Mouse (Mus musculus) megakaryocyte, adult 5-6 weeks (primary cell): Measurements from ENCODE around the gene Ncor1. TPM values are rescaled to one million over a fixed set of nuclear protein-coding genes. Genes with fewer than 3 reads are reported as not detected.
A peak's percentile ranks its signal among the peaks of the same experiment; 100 is the strongest.
"Not testable (repeated sequence)": the region's sequence is repeated elsewhere in the genome, so short reads cannot be mapped to it uniquely, and the experiment has no call there.

Experiments
- ATAC-seq: 2 replicates; pipeline ENCODE4 v1.8.0; 2016; ENCODE audit warnings: mild to moderate bottlenecking, inconsistent platforms; ENCODE audit not compliant: poor library complexity, severe bottlenecking
- total RNA-seq, 2 experiments: library from RNA; stranded (forward) in 1 of 2; stranded (reverse) in 1 of 2; fragments of 153-499, 151-499 nt in 1 of 2; fragments of 221-1000, 200-1000 nt in 1 of 2; gene quantifications; 2 replicates each; pipeline versions ENCODE4 v1.2.3 to v1.2.4; 2015 to 2017

Ncor1 gene
- total RNA-seq (2015) (275 and 280 TPM in 2 replicates), total RNA-seq (2017) (213 and 290 TPM in 2 replicates)

GRCm38 (mm10) chr11:62458276-62458724 lies at the start of gene Ncor1, which contains the start of gene Pigl:
Gene Ncor1, minus strand, starts transcription at chr11:62458541.
Gene Pigl, plus strand, starts transcription at chr11:62458460.
- peak; percentile 51 for ATAC-seq

- ATAC-seq: no peak
Observed at GRCm38 (mm10) chr11:62507683-62508082, 49.3 kb upstream of the Ncor1 start.

- no peak for ATAC-seq
Observed at GRCm38 (mm10) chr11:62500529-62500928, 42.2 kb upstream of the Ncor1 start.

- no peak for ATAC-seq
Observed at GRCm38 (mm10) chr11:62498802-62499201, 40.5 kb upstream of the Ncor1 start.

- ATAC-seq: no peak
Observed at GRCm38 (mm10) chr11:62497181-62497580, 38.8 kb upstream of the Ncor1 start.

GRCm38 (mm10) chr11:62496151-62496715 lies 37.9 kb upstream of the Ncor1 start:
- peak; percentile 57 for ATAC-seq

- ATAC-seq: no peak
Observed at GRCm38 (mm10) chr11:62495276-62495801, 37.0 kb upstream of the Ncor1 start.

GRCm38 (mm10) chr11:62494754-62495275 lies 36.5 kb upstream of the Ncor1 start:
- ATAC-seq: peak; percentile 88

GRCm38 (mm10) chr11:62493701-62494100 lies 35.4 kb upstream of the Ncor1 start:
- no peak for ATAC-seq

- ATAC-seq: no peak
Observed at GRCm38 (mm10) chr11:62487540-62488350, 29.4 kb upstream of the Ncor1 start.

GRCm38 (mm10) chr11:62486949-62487348 lies 28.6 kb upstream of the Ncor1 start:
- no peak for ATAC-seq

- ATAC-seq: no peak
Observed at GRCm38 (mm10) chr11:62479581-62479980, 21.2 kb upstream of the Ncor1 start.

- no peak for ATAC-seq
Observed at GRCm38 (mm10) chr11:62478931-62479330, 20.6 kb upstream of the Ncor1 start.

GRCm38 (mm10) chr11:62476156-62476555 lies 17.8 kb upstream of the Ncor1 start:
- ATAC-seq: no peak

- no peak for ATAC-seq
Observed at GRCm38 (mm10) chr11:62473516-62473915, 15.2 kb upstream of the Ncor1 start.

- ATAC-seq: peak; percentile 86
Observed at GRCm38 (mm10) chr11:62470451-62470850, 12.1 kb upstream of the Ncor1 start.

- not testable (repeated sequence) for ATAC-seq
Observed at GRCm38 (mm10) chr11:62467289-62467688, 8.9 kb upstream of the Ncor1 start.

- ATAC-seq: peak; percentile 80
Observed at GRCm38 (mm10) chr11:62466546-62466945, 8.2 kb upstream of the Ncor1 start.

- no peak for ATAC-seq
Observed at GRCm38 (mm10) chr11:62465849-62466248, 7.5 kb upstream of the Ncor1 start.

GRCm38 (mm10) chr11:62464696-62465095 lies 6.4 kb upstream of the Ncor1 start:
- no peak for ATAC-seq

- no peak for ATAC-seq
Observed at GRCm38 (mm10) chr11:62463225-62463915, 5.0 kb upstream of the Ncor1 start.
